Mouse (Mus musculus): Measurements from ENCODE around the gene Ift122.

Gene Ift122

GRCm38 (mm10) chr6:115853091-115853813 is at the start of gene Ift122, which contains the start of gene Mbd4:
TSS of gene Ift122 (plus strand) at chr6:115853470.
TSS of gene Mbd4 (minus strand) at chr6:115853371.
- peak; percentile 97 for DNase-seq (ENCODE audit: low spot score)

GRCm38 (mm10) chr6:115803541-115804382 is 49.5 kb upstream of the Ift122 start:
- DNase-seq (ENCODE audit: low spot score), result peak; percentile 88

- DNase-seq (ENCODE audit: low spot score), result no peak
These were observed 48.7 kb upstream of the Ift122 start for GRCm38 (mm10) chr6:115804432-115805192.

- DNase-seq (ENCODE audit: low spot score), result no peak
These were observed 45.6 kb upstream of the Ift122 start for GRCm38 (mm10) chr6:115807464-115808195.

- no peak for DNase-seq (ENCODE audit: low spot score)
These were observed 45.1 kb upstream of the Ift122 start for GRCm38 (mm10) chr6:115808196-115808487.

- DNase-seq (ENCODE audit: low spot score), result peak; percentile 90
These were observed 44.6 kb upstream of the Ift122 start, which contains the start of gene Rpl32 for GRCm38 (mm10) chr6:115808488-115809231. TSS of gene Rpl32 (minus strand) at chr6:115808747.

- DNase-seq (ENCODE audit: low spot score), result no peak
These were observed 41.7 kb upstream of the Ift122 start for GRCm38 (mm10) chr6:115811606-115812005.

- DNase-seq (ENCODE audit: low spot score), result peak; percentile 79
These were observed 39.2 kb upstream of the Ift122 start for GRCm38 (mm10) chr6:115814104-115814503.

- no peak for DNase-seq (ENCODE audit: low spot score)
These were observed 38.2 kb upstream of the Ift122 start for GRCm38 (mm10) chr6:115815041-115815440.

- no peak for DNase-seq (ENCODE audit: low spot score)
These were observed 35.1 kb upstream of the Ift122 start for GRCm38 (mm10) chr6:115818129-115818528.

GRCm38 (mm10) chr6:115821216-115821993 is 31.9 kb upstream of the Ift122 start:
- no peak for DNase-seq (ENCODE audit: low spot score)

- DNase-seq (ENCODE audit: low spot score), result peak; percentile 67
These were observed 29.3 kb upstream of the Ift122 start for GRCm38 (mm10) chr6:115823850-115824464.

GRCm38 (mm10) chr6:115830779-115831601 is 22.3 kb upstream of the Ift122 start:
- no peak for DNase-seq (ENCODE audit: low spot score)

- no peak for DNase-seq (ENCODE audit: low spot score)
These were observed 21.0 kb upstream of the Ift122 start for GRCm38 (mm10) chr6:115832152-115832850.

GRCm38 (mm10) chr6:115833861-115834260 is 19.4 kb upstream of the Ift122 start:
- no peak for DNase-seq (ENCODE audit: low spot score)

- peak; percentile 74 for DNase-seq (ENCODE audit: low spot score)
These were observed 15.1 kb upstream of the Ift122 start, which contains the start of gene Efcab12 for GRCm38 (mm10) chr6:115838161-115838597. TSS of gene Efcab12 (minus strand) at chr6:115838412.

- DNase-seq (ENCODE audit: low spot score), result no peak
These were observed 14.5 kb upstream of the Ift122 start for GRCm38 (mm10) chr6:115838745-115839144.

GRCm38 (mm10) chr6:115845006-115845405 is 8.3 kb upstream of the Ift122 start:
- no peak for DNase-seq (ENCODE audit: low spot score)
